Comparison of ENCODE assay signal across 25 mouse cellular contexts in the genomic region with DNA sequence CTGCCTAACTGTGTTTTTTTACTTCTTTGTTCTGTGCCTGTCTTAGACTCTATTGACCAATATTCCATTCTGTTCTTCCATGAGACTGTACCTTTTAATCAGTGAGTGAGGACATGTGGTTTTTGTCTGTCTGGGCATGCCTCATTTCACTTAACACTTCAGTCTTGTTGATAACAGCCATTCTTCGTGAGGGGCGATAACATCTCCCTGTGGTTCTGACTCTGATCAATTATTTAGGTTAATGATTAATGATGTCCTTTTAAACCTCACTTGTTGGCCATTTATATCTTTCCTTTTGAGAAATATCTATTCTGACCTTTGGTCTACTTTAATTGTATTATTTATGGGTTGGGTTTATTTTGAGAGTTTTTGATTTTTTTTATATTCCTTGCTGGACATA.
DNase-seq lines count a peak whose midpoint lies in the region; ATAC-seq and TF ChIP-seq lines count a peak whose summit lies in the region.
"Had no signal": no experiment of that assay in that cellular context is flagged by ENCODE, and none has a peak within 500 bp of the region (broad histone marks: within the 10 kb centered on the region; RNA-seq: fewer than 3 reads in every experiment).

No protein-coding gene starts in this region.

- H3K9me3 ChIP-seq in kidney, postnatal 0 days (replicated peaks; ENCODE audit: low read length), result no peaks in the 10 kb centered on the region
- H3K9me3 ChIP-seq in stomach, embryonic 15.5 days, result no peaks in the 10 kb centered on the region
- no peaks in the 10 kb centered on the region for H3K9me3 ChIP-seq in stomach, postnatal 0 days (ENCODE audit: control insufficient read depth, low read length)
- no peaks in the 10 kb centered on the region for H3K9me3 ChIP-seq in intestine, postnatal 0 days (ENCODE audit: control insufficient read depth)
- H3K9me3 ChIP-seq: forebrain, embryonic 13.5 days; G1E; hindbrain, embryonic 12.5 days; hindbrain, embryonic 15.5 days had no signal

- H3K4me2 ChIP-seq in kidney, postnatal 0 days (ENCODE audit: low read length), result no peak overlapping the region
- H3K4me2 ChIP-seq in stomach, embryonic 15.5 days, result no peak overlapping the region
- no peak overlapping the region for H3K4me2 ChIP-seq in stomach, postnatal 0 days (replicated peaks; ENCODE audit: low read depth)
- H3K4me2 ChIP-seq in intestine, postnatal 0 days (replicated peaks; ENCODE audit: low read depth), result no peak overlapping the region
- H3K4me2 ChIP-seq: forebrain, embryonic 13.5 days; heart, embryonic 11.5 days; hindbrain, embryonic 12.5 days; hindbrain, embryonic 15.5 days had no signal

- WGBS in kidney, postnatal 0 days, result 17% methylated on average over 2 of the region's 2 CpGs
- WGBS in stomach, embryonic 15.5 days, result 39% methylated on average over 2 of the region's 2 CpGs
- WGBS in stomach, postnatal 0 days, result 39% methylated on average over 2 of the region's 2 CpGs
- WGBS in intestine, postnatal 0 days, result 30% methylated on average over 2 of the region's 2 CpGs

- ATAC-seq in kidney, postnatal 0 days (replicated peaks; ENCODE audit: low FRiP score, low read depth), result no peak
- ATAC-seq in stomach, embryonic 15.5 days (ENCODE audit: insufficient read depth, low FRiP score, low read depth), result 0 out of 2 replicates have a peak, but pooled peaks have one; percentile 47
- no peak for ATAC-seq in stomach, postnatal 0 days (ENCODE audit: low FRiP score, low TSS enrichment)
- peak; percentile 51 for ATAC-seq in intestine, postnatal 0 days
- ATAC-seq: forebrain, embryonic 13.5 days; forebrain, embryonic 16.5 days; Patski had no signal

- H3K27ac ChIP-seq in kidney, postnatal 0 days, result no peak overlapping the region
- H3K27ac ChIP-seq in stomach, embryonic 15.5 days, result no peak overlapping the region
- no peak overlapping the region for H3K27ac ChIP-seq in stomach, postnatal 0 days (replicated peaks)
- H3K27ac ChIP-seq in intestine, postnatal 0 days (ENCODE audit: low read depth, low read length), result no peak overlapping the region
- H3K27ac ChIP-seq: forebrain, embryonic 10.5 days; forebrain, embryonic 13.5 days; hindbrain, embryonic 12.5 days; hindbrain, embryonic 15.5 days had no signal

- TF ChIP-seq CTCF in kidney, postnatal 0 days (IDR thresholded peaks at IDR 0.05; ENCODE audit: low read depth), result no peak
- TF ChIP-seq CTCF in stomach, postnatal 0 days (IDR thresholded peaks at IDR 0.05; ENCODE audit: low read depth), result no peak
- no peak for TF ChIP-seq CTCF in intestine, postnatal 0 days (IDR thresholded peaks at IDR 0.05; ENCODE audit: low read depth)

- no peak for TF ChIP-seq EP300 in stomach, postnatal 0 days (optimal IDR thresholded peaks at IDR 0.05)

- H3K4me1 ChIP-seq in kidney, postnatal 0 days (replicated peaks; ENCODE audit: insufficient read depth, low read length), result no peaks in the 10 kb centered on the region
- H3K4me1 ChIP-seq in stomach, embryonic 15.5 days, result no peaks in the 10 kb centered on the region
- no peaks in the 10 kb centered on the region for H3K4me1 ChIP-seq in stomach, postnatal 0 days (replicated peaks; ENCODE audit: control insufficient read depth, insufficient read depth)
- no peaks in the 10 kb centered on the region for H3K4me1 ChIP-seq in intestine, postnatal 0 days (replicated peaks; ENCODE audit: control insufficient read depth, insufficient read depth, low read length)
- H3K4me1 ChIP-seq: forebrain, embryonic 10.5 days; forebrain, embryonic 13.5 days; hindbrain, embryonic 12.5 days; hindbrain, embryonic 15.5 days had no signal

- H3K4me3 ChIP-seq in kidney, postnatal 0 days (replicated peaks; ENCODE audit: low read depth, low read length), result no peak overlapping the region
- H3K4me3 ChIP-seq in stomach, embryonic 15.5 days (replicated peaks), result no peak overlapping the region
- H3K4me3 ChIP-seq in stomach, postnatal 0 days (ENCODE audit: low read depth, low read length), result no peak overlapping the region
- H3K4me3 ChIP-seq in intestine, postnatal 0 days (ENCODE audit: low read depth, low read length), result no peak overlapping the region
- H3K4me3 ChIP-seq: forebrain, embryonic 10.5 days; forebrain, embryonic 13.5 days; hindbrain, embryonic 12.5 days; hindbrain, embryonic 15.5 days had no signal

- H3K9ac ChIP-seq in kidney, postnatal 0 days (ENCODE audit: low read depth, low read length), result no peak overlapping the region
- H3K9ac ChIP-seq in stomach, embryonic 15.5 days, result no peak overlapping the region
- H3K9ac ChIP-seq in stomach, postnatal 0 days (ENCODE audit: low read length), result no peak overlapping the region
- H3K9ac ChIP-seq in intestine, postnatal 0 days (ENCODE audit: low read depth, low read length), result no peak overlapping the region
- H3K9ac ChIP-seq: forebrain, embryonic 13.5 days; hindbrain, embryonic 12.5 days; hindbrain, embryonic 15.5 days had no signal

- H3K27me3 ChIP-seq in kidney, postnatal 0 days (ENCODE audit: insufficient read depth, low read length), result no peaks in the 10 kb centered on the region
- no peaks in the 10 kb centered on the region for H3K27me3 ChIP-seq in stomach, embryonic 15.5 days (replicated peaks)
- H3K27me3 ChIP-seq in stomach, postnatal 0 days (ENCODE audit: control insufficient read depth, insufficient read depth, low read length), result no peaks in the 10 kb centered on the region
- no peaks in the 10 kb centered on the region for H3K27me3 ChIP-seq in intestine, postnatal 0 days (replicated peaks; ENCODE audit: control insufficient read depth, insufficient read depth, low read length)
- H3K27me3 ChIP-seq: CH12.LX; forebrain, embryonic 13.5 days; hindbrain, embryonic 12.5 days; hindbrain, embryonic 15.5 days; Patski had no signal

- no peaks in the 10 kb centered on the region for H3K36me3 ChIP-seq in kidney, postnatal 0 days (ENCODE audit: insufficient read depth, low read length)
- H3K36me3 ChIP-seq in stomach, embryonic 15.5 days, result no peaks in the 10 kb centered on the region
- no peaks in the 10 kb centered on the region for H3K36me3 ChIP-seq in stomach, postnatal 0 days (ENCODE audit: control insufficient read depth, insufficient read depth, low read length)
- no peaks in the 10 kb centered on the region for H3K36me3 ChIP-seq in intestine, postnatal 0 days (ENCODE audit: control insufficient read depth, insufficient read depth)
- H3K36me3 ChIP-seq: forebrain, embryonic 10.5 days; G1E; hindbrain, embryonic 12.5 days; hindbrain, embryonic 15.5 days had no signal

- peak; percentile 10 for DNase-seq in kidney, postnatal 0 days (ENCODE audit: low spot score)
- no peak for DNase-seq in kidney, adult 18-20 months
- DNase-seq in stomach, postnatal 0 days (ENCODE audit: low spot score), result no peak
- DNase-seq in cerebellum, adult 18-20 months, result no peak
- DNase-seq in retina, embryonic 14.5 days (ENCODE audit: low spot score), result no peak
- DNase-seq: adrenal gland, postnatal 10 days; adrenal gland, postnatal 36 days; B cell, adult 2 months; cerebellum, adult 2 months; cerebellum, adult 9-11 months; cerebellum, postnatal 25 days; embryo, embryonic 11 days; gastrocnemius, postnatal 10 days; gastrocnemius, postnatal 36 days had no signal

Comparison
In these comparisons a context has a peak if more than half of its experiments do, and no peak if none do; other contexts are left out.
1. ATAC-seq: peak in stomach, embryonic 15.5 days (single experiment) and intestine, postnatal 0 days (single experiment); none in kidney, postnatal 0 days (single experiment) and stomach, postnatal 0 days (single experiment).